Mouse (Mus musculus) c-Kit-positive CD71-positive TER-119-negative erythroid progenitor cells, embryonic 14.5 days (primary cell): ENCODE results near the gene 2900011O08Rik.

ENCODE experiments used
- DNase-seq: peaks from one replicate; pipeline ENCODE4 v3.0.0-alpha.2; 2013; ENCODE audit warnings: low read depth

2900011O08Rik gene

GRCm38 (mm10) chr16:14137976-14138561 is 151.7 kb downstream of the 2900011O08Rik start:
- DNase-seq: no peak

- DNase-seq: no peak
These were observed 152.7 kb downstream of the 2900011O08Rik start for GRCm38 (mm10) chr16:14139106-14139505.

DNA sequence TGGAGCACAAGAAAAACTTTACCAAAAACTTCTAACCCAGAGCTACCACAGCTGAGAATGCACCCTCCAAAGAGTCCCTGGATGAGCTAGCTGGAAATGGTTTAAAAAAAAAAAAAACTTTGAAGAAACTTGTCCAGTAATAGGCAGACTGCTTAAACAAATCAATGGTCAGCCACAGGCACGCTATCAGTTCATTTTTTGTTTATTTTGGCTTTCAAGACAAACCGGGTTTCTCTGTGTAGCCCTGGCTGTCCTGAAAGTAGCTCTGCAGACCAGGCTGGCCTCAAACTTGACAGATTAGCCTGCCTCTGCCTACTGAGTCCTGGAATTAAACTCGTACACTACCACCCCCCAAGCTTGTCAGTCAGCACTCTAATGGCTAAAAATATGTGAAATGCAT is 156.9 kb downstream of the 2900011O08Rik start:
- DNase-seq: no peak

DNA sequence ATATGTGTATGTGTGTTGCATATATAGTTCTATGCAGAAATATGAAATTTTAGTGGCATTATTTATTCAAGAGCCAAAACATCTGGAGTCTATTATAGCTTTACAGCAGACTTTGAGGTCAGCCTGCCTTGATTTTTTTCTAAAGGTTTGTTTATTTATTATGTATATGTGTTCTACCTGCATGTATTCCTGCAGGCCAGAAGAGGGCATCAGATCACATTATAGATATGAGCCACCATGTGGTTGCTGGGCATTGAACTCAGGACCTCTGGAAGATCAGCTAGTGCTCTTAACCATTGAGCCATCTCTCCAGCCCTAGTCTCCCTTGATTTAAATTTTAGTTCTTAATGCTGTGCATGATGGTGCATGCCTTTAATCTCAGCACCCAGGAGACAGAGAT is 161.3 kb downstream of the 2900011O08Rik start:
- no peak for DNase-seq
